Mouse (Mus musculus): ENCODE data around the gene Gm5150. TPM values are rescaled to one million over a fixed set of nuclear protein-coding genes. Genes with fewer than 3 reads are reported as not detected.
"Not testable (repeated sequence)": the region's sequence is repeated elsewhere in the genome, so short reads cannot be mapped to it uniquely, and the experiment has no call there.

The Gm5150 gene
- not detected in 2 replicates for polyA plus RNA-seq (2015; fragmentation: Nextera tagmentation; extraction: Ambion mirVana)

GRCm38 (mm10) chr3:16006215-16006614 is at the start of gene Gm5150:
Gene Gm5150, minus strand, starts transcription at chr3:16006437.
- Histone ChIP-seq H3K27me3 (replicated peaks) (no peaks in the 10 kb centered on the region), H3K4me1 (no peaks in the 10 kb centered on the region), H3K4me3 (no peak within 1 kb of the TSS), H3K4me2 (no peak within 1 kb of the TSS), H3K36me3 (no peaks in the 10 kb centered on the region), H3K9me3 (no peaks in the 10 kb centered on the region), H3K27ac (replicated peaks) (no peak within 1 kb of the TSS), H3K9ac (no peak within 1 kb of the TSS)
- 74% methylated on average over 2 of the region's 2 CpGs for WGBS
- no peak for ATAC-seq (ENCODE audit: extremely low read depth, insufficient number of reproducible peaks, low FRiP score, low TSS enrichment)

- not testable (repeated sequence) for H3K9me3 ChIP-seq; H3K36me3 ChIP-seq; H3K4me3 ChIP-seq; H3K27me3 ChIP-seq (replicated peaks); H3K4me2 ChIP-seq; H3K4me1 ChIP-seq; H3K27ac ChIP-seq (replicated peaks); ATAC-seq (ENCODE audit: extremely low read depth, insufficient number of reproducible peaks, low FRiP score, low TSS enrichment); H3K9ac ChIP-seq
- 63% methylated on average over 20 of the region's 20 CpGs for WGBS
Observed at GRCm38 (mm10) chr3:16051736-16052135, 45.5 kb upstream of the Gm5150 start.

- Histone ChIP-seq H3K9me3 (no peaks in the 10 kb centered on the region), H3K27ac (replicated peaks) (no peak overlapping the region), H3K4me2 (no peak overlapping the region), H3K4me1 (no peaks in the 10 kb centered on the region), H3K4me3 (no peak overlapping the region), H3K9ac (no peak overlapping the region), H3K27me3 (replicated peaks) (no peaks in the 10 kb centered on the region), H3K36me3 (no peaks in the 10 kb centered on the region)
- no peak for ATAC-seq (ENCODE audit: extremely low read depth, insufficient number of reproducible peaks, low FRiP score, low TSS enrichment)
- 45% methylated on average over 4 of the region's 4 CpGs for WGBS
Observed at GRCm38 (mm10) chr3:16047288-16047687, 41.1 kb upstream of the Gm5150 start.

- Histone ChIP-seq H3K4me2 (no peak overlapping the region), H3K4me1 (no peaks in the 10 kb centered on the region), H3K36me3 (no peaks in the 10 kb centered on the region), H3K27ac (replicated peaks) (no peak overlapping the region), H3K9me3 (no peaks in the 10 kb centered on the region), H3K4me3 (no peak overlapping the region), H3K27me3 (replicated peaks) (no peaks in the 10 kb centered on the region), H3K9ac (no peak overlapping the region)
- no peak for ATAC-seq (ENCODE audit: extremely low read depth, insufficient number of reproducible peaks, low FRiP score, low TSS enrichment)
- 3% methylated on average over 1 of the region's 1 CpGs for WGBS
Observed at GRCm38 (mm10) chr3:16043315-16043714, 37.1 kb upstream of the Gm5150 start.

GRCm38 (mm10) chr3:16024988-16025387 is 18.8 kb upstream of the Gm5150 start:
- H3K4me1 ChIP-seq; ATAC-seq (ENCODE audit: extremely low read depth, insufficient number of reproducible peaks, low FRiP score, low TSS enrichment); H3K9me3 ChIP-seq; H3K9ac ChIP-seq; H3K27ac ChIP-seq (replicated peaks); H3K36me3 ChIP-seq; H3K27me3 ChIP-seq (replicated peaks): not testable (repeated sequence)
- peak overlapping the region; percentile 48 for H3K4me2 ChIP-seq
- WGBS: 2% methylated on average over 6 of the region's 6 CpGs
- peak overlapping the region; percentile 17; the same call in 1 of the 2 replicates for H3K4me3 ChIP-seq

- Histone ChIP-seq H3K36me3 (no peaks in the 10 kb centered on the region), H3K9me3 (no peaks in the 10 kb centered on the region), H3K4me2 (no peak overlapping the region), H3K9ac (no peak overlapping the region), H3K4me3 (no peak overlapping the region), H3K4me1 (no peaks in the 10 kb centered on the region), H3K27me3 (replicated peaks) (no peaks in the 10 kb centered on the region), H3K27ac (replicated peaks) (no peak overlapping the region)
- WGBS: 33% methylated on average over 1 of the region's 1 CpGs
- ATAC-seq (ENCODE audit: extremely low read depth, insufficient number of reproducible peaks, low FRiP score, low TSS enrichment): no peak
Observed at GRCm38 (mm10) chr3:16022214-16022613, 16.0 kb upstream of the Gm5150 start.

GRCm38 (mm10) chr3:16014456-16014855 is 8.2 kb upstream of the Gm5150 start:
- not testable (repeated sequence) for H3K4me1 ChIP-seq; H3K4me2 ChIP-seq; H3K36me3 ChIP-seq; H3K4me3 ChIP-seq; H3K27ac ChIP-seq (replicated peaks); H3K27me3 ChIP-seq (replicated peaks); H3K9ac ChIP-seq; ATAC-seq (ENCODE audit: extremely low read depth, insufficient number of reproducible peaks, low FRiP score, low TSS enrichment)
- peaks cover 10% of the 10 kb centered on the region; the same call in 1 of the 2 replicates for H3K9me3 ChIP-seq
- 73% methylated on average over 2 of the region's 2 CpGs for WGBS

GRCm38 (mm10) chr3:16007827-16008226 is 1.6 kb upstream of the Gm5150 start:
- no peak overlapping the region for H3K4me3 ChIP-seq

GRCm38 (mm10) chr3:16003890-16004633 is 2.2 kb downstream of the Gm5150 start:
- Histone ChIP-seq H3K4me1 (no peaks in the 10 kb centered on the region), H3K4me2 (no peak overlapping the region), H3K4me3 (no peak overlapping the region), H3K9me3 (no peaks in the 10 kb centered on the region), H3K9ac (no peak overlapping the region), H3K27ac (replicated peaks) (no peak overlapping the region), H3K27me3 (replicated peaks) (no peaks in the 10 kb centered on the region), H3K36me3 (no peaks in the 10 kb centered on the region)
- no peak for ATAC-seq (ENCODE audit: extremely low read depth, insufficient number of reproducible peaks, low FRiP score, low TSS enrichment)
- WGBS: 62% methylated on average over 3 of the region's 3 CpGs

More at GRCm38 (mm10) chr3:16007827-16008226, 1.6 kb upstream of the Gm5150 start:
- Histone ChIP-seq H3K9me3 (0 out of 2 replicates have a peak, but pooled peaks cover 3% of the 10 kb centered on the region), H3K27me3 (replicated peaks) (no peaks in the 10 kb centered on the region), H3K4me2 (no peak overlapping the region), H3K9ac (no peak overlapping the region), H3K36me3 (no peaks in the 10 kb centered on the region), H3K27ac (replicated peaks) (no peak overlapping the region), H3K4me1 (no peaks in the 10 kb centered on the region)
- 72% methylated on average over 1 of the region's 1 CpGs for WGBS
- no peak for ATAC-seq (ENCODE audit: extremely low read depth, insufficient number of reproducible peaks, low FRiP score, low TSS enrichment)

GRCm38 (mm10) chr3:15999479-15999878 is 6.8 kb downstream of the Gm5150 start:
- 85% methylated on average over 3 of the region's 3 CpGs for WGBS
- not testable (repeated sequence) for H3K9ac ChIP-seq; H3K4me3 ChIP-seq; H3K4me2 ChIP-seq; H3K36me3 ChIP-seq; H3K27ac ChIP-seq (replicated peaks); H3K27me3 ChIP-seq (replicated peaks); ATAC-seq (ENCODE audit: extremely low read depth, insufficient number of reproducible peaks, low FRiP score, low TSS enrichment); H3K4me1 ChIP-seq; H3K9me3 ChIP-seq

- H3K27me3 ChIP-seq (replicated peaks): no peaks in the 10 kb centered on the region
- ATAC-seq (ENCODE audit: extremely low read depth, insufficient number of reproducible peaks, low FRiP score, low TSS enrichment): no peak
- H3K4me2 ChIP-seq: no peak overlapping the region
- no peak overlapping the region for H3K27ac ChIP-seq (replicated peaks)
- no peak overlapping the region for H3K9ac ChIP-seq
- H3K4me1 ChIP-seq: no peaks in the 10 kb centered on the region
- no peak overlapping the region for H3K4me3 ChIP-seq
- no peaks in the 10 kb centered on the region for H3K36me3 ChIP-seq
- WGBS: 56% methylated on average over 3 of the region's 3 CpGs
- H3K9me3 ChIP-seq: peaks cover 9% of the 10 kb centered on the region
Observed at GRCm38 (mm10) chr3:15982216-15982615, 24.0 kb downstream of the Gm5150 start.

GRCm38 (mm10) chr3:15956921-15957320 is 49.3 kb downstream of the Gm5150 start:
- Histone ChIP-seq H3K27ac (replicated peaks) (no peak overlapping the region), H3K9ac (no peak overlapping the region)

More at GRCm38 (mm10) chr3:15956921-15957320, 49.3 kb downstream of the Gm5150 start:
- Histone ChIP-seq H3K27me3 (replicated peaks) (no peaks in the 10 kb centered on the region), H3K4me3 (no peak overlapping the region), H3K4me2 (no peak overlapping the region), H3K9me3 (peaks cover 18% of the 10 kb centered on the region; the same call in 1 of the 2 replicates), H3K4me1 (no peaks in the 10 kb centered on the region), H3K36me3 (no peaks in the 10 kb centered on the region)
- no peak for ATAC-seq (ENCODE audit: extremely low read depth, insufficient number of reproducible peaks, low FRiP score, low TSS enrichment)
